Mouse (Mus musculus) lung, postnatal 0 days (tissue): ENCODE measurements at regions not wholly inside any gene's neighbourhood (a gene's known extent, or its start where the extent isn't known, plus 50 kb on each side); places are given as distances from the start of the nearest gene placed in this dataset.

Experiments
- CTCF ChIP-seq: IDR thresholded peaks from 2 replicates; pipeline ENCODE4 v1.5.1; 2016; ENCODE audit warnings: antibody characterized with exemption, mild to moderate bottlenecking
- EP300 ChIP-seq: IDR thresholded peaks from 2 replicates; pipeline ENCODE4 v1.6.1; 2016; ENCODE audit warnings: antibody characterized with exemption, mild to moderate bottlenecking, control low read depth

- TF ChIP-seq CTCF = no peak
- TF ChIP-seq EP300 = no peak
Observed at GRCm38 (mm10) chr4:153652841-153653240, 170.2 kb upstream of the Ajap1 start.
